13 mouse cellular contexts compared by ENCODE assay signal in genomic region chr4:139822214-139823137, GRCm38 (mm10). TPM values are rescaled to one million over a fixed set of nuclear protein-coding genes. Genes with fewer than 3 reads are reported as not detected.
DNase-seq lines count a peak whose midpoint lies in the region; ATAC-seq lines count a peak whose summit lies in the region.
"Had no signal": no experiment of that assay in that cellular context is flagged by ENCODE, and none has a peak within 500 bp of the region (broad histone marks: within the 10 kb centered on the region; RNA-seq: fewer than 3 reads in every experiment).

No protein-coding gene starts in this region.

- ATAC-seq in hindbrain, embryonic 16.5 days, result no peak
- ATAC-seq in embryonic facial prominence, embryonic 13.5 days (ENCODE audit: insufficient number of reproducible peaks, insufficient read depth, low FRiP score, low TSS enrichment, low read depth), result no peak
- no peak for ATAC-seq in limb, embryonic 13.5 days (ENCODE audit: low FRiP score, low read depth)

- peak overlapping the region; percentile 52 for H3K4me3 ChIP-seq in hindbrain, embryonic 10.5 days
- no peak overlapping the region for H3K4me3 ChIP-seq in hindbrain, embryonic 16.5 days (ENCODE audit: low read length)
- peak overlapping the region; percentile 41 for H3K4me3 ChIP-seq in embryonic facial prominence, embryonic 13.5 days
- peak overlapping the region; percentile 35 for H3K4me3 ChIP-seq in limb, embryonic 13.5 days
- H3K4me3 ChIP-seq: heart, adult 2 months; liver, embryonic 15.5 days had no signal

- H3K9me3 ChIP-seq in hindbrain, embryonic 10.5 days, result no peaks in the 10 kb centered on the region
- H3K9me3 ChIP-seq in hindbrain, embryonic 16.5 days (ENCODE audit: control insufficient read depth, low read length), result no peaks in the 10 kb centered on the region
- no peaks in the 10 kb centered on the region for H3K9me3 ChIP-seq in embryonic facial prominence, embryonic 13.5 days
- H3K9me3 ChIP-seq in limb, embryonic 13.5 days, result no peaks in the 10 kb centered on the region
- H3K9me3 ChIP-seq: liver, embryonic 15.5 days had no signal

- no peak overlapping the region for H3K4me2 ChIP-seq in hindbrain, embryonic 16.5 days (ENCODE audit: low read length)
- peak overlapping the region; percentile 62 for H3K4me2 ChIP-seq in embryonic facial prominence, embryonic 13.5 days
- H3K4me2 ChIP-seq in limb, embryonic 13.5 days (replicated peaks), result peak overlapping the region; percentile 59
- H3K4me2 ChIP-seq: liver, embryonic 15.5 days had no signal

- no peak for DNase-seq in hindbrain, embryonic 10.5 days (ENCODE audit: low spot score)
- DNase-seq in naive thymus-derived CD4-positive, alpha-beta T cell, adult 2 months (ENCODE audit: low read depth), result peak; percentile 20
- no peak for DNase-seq in cerebellum, postnatal 4 days (ENCODE audit: low spot score in 2 of 2)
- no peak for DNase-seq in spleen, postnatal 10 days (ENCODE audit: low spot score in 2 of 2)
- no peak for DNase-seq in left cerebral cortex, adult 11 months (ENCODE audit: low spot score)
- DNase-seq: heart, adult 2 months; heart, postnatal 4 days; lung, postnatal 4 days had no signal

- WGBS in hindbrain, embryonic 10.5 days, result 2% methylated on average over 28 of the region's 28 CpGs
- 5% methylated on average over 28 of the region's 28 CpGs for WGBS in hindbrain, embryonic 16.5 days
- 2% methylated on average over 28 of the region's 28 CpGs for WGBS in embryonic facial prominence, embryonic 13.5 days
- 2% methylated on average over 28 of the region's 28 CpGs for WGBS in limb, embryonic 13.5 days

- peak overlapping the region; percentile 94 for H3K27ac ChIP-seq in hindbrain, embryonic 10.5 days
- no peak overlapping the region for H3K27ac ChIP-seq in hindbrain, embryonic 16.5 days (ENCODE audit: low read depth, low read length)
- H3K27ac ChIP-seq in embryonic facial prominence, embryonic 13.5 days, result peak overlapping the region; percentile 77
- H3K27ac ChIP-seq in limb, embryonic 13.5 days, result no peak overlapping the region
- H3K27ac ChIP-seq: heart, adult 2 months; liver, embryonic 15.5 days had no signal

- peaks cover 100% of the 10 kb centered on the region for H3K27me3 ChIP-seq in hindbrain, embryonic 10.5 days (ENCODE audit: insufficient read depth, poor library complexity, severe bottlenecking)
- H3K27me3 ChIP-seq in hindbrain, embryonic 16.5 days (replicated peaks; ENCODE audit: control insufficient read depth, insufficient read depth, low read length), result peaks cover 57% of the 10 kb centered on the region
- H3K27me3 ChIP-seq in embryonic facial prominence, embryonic 13.5 days, result peaks cover 99% of the 10 kb centered on the region
- peaks cover 100% of the 10 kb centered on the region for H3K27me3 ChIP-seq in limb, embryonic 13.5 days

- no peaks in the 10 kb centered on the region for H3K36me3 ChIP-seq in hindbrain, embryonic 10.5 days
- no peaks in the 10 kb centered on the region for H3K36me3 ChIP-seq in hindbrain, embryonic 16.5 days (ENCODE audit: control insufficient read depth, insufficient read depth, low read length)
- H3K36me3 ChIP-seq in embryonic facial prominence, embryonic 13.5 days, result no peaks in the 10 kb centered on the region
- no peaks in the 10 kb centered on the region for H3K36me3 ChIP-seq in limb, embryonic 13.5 days
- H3K36me3 ChIP-seq: liver, embryonic 15.5 days had no signal

- H3K9ac ChIP-seq in hindbrain, embryonic 16.5 days (ENCODE audit: low read depth, low read length), result no peak overlapping the region
- H3K9ac ChIP-seq in embryonic facial prominence, embryonic 13.5 days, result peak overlapping the region; percentile 73
- H3K9ac ChIP-seq in limb, embryonic 13.5 days, result no peak overlapping the region
- H3K9ac ChIP-seq: liver, embryonic 15.5 days had no signal

- H3K4me1 ChIP-seq in hindbrain, embryonic 10.5 days (replicated peaks), result peaks cover 100% of the 10 kb centered on the region
- peaks cover 13% of the 10 kb centered on the region for H3K4me1 ChIP-seq in hindbrain, embryonic 16.5 days (ENCODE audit: control insufficient read depth, insufficient read depth, low read depth, low read length)
- H3K4me1 ChIP-seq in embryonic facial prominence, embryonic 13.5 days, result peaks cover 55% of the 10 kb centered on the region
- peaks cover 27% of the 10 kb centered on the region for H3K4me1 ChIP-seq in limb, embryonic 13.5 days
- H3K4me1 ChIP-seq: liver, embryonic 15.5 days had no signal

RNA-seq across cellular contexts. Expression of gene Pax7, which starts 10.9 kb away (rescaled TPM):
- 2.3 and 2.6 TPM in 2 replicates for polyA plus RNA-seq in hindbrain, embryonic 10.5 days (2016; fragmentation: Nextera tagmentation; extraction: Ambion mirVana)
- polyA plus RNA-seq in hindbrain, embryonic 16.5 days (2015; fragmentation: Nextera tagmentation; extraction: Ambion mirVana), result 0.24 and 0.60 TPM in 2 replicates
- polyA plus RNA-seq in embryonic facial prominence, embryonic 13.5 days (2015; fragmentation: Nextera tagmentation; extraction: Ambion mirVana), result 2.5 and 3.5 TPM in 2 replicates
- polyA plus RNA-seq in limb, embryonic 13.5 days (2015; fragmentation: Nextera tagmentation; extraction: Ambion mirVana), result 0.90 and 0.92 TPM in 2 replicates
- polyA plus RNA-seq: cortical plate, adult 2 months; heart, adult 2 months had no signal

Comparison
In these comparisons a context has a peak if more than half of its experiments do, and no peak if none do; other contexts are left out.
1. H3K27ac ChIP-seq: peak in hindbrain, embryonic 10.5 days (single experiment) and embryonic facial prominence, embryonic 13.5 days (single experiment); none in hindbrain, embryonic 16.5 days (single experiment) and limb, embryonic 13.5 days (single experiment).